15 mouse cellular contexts compared by ENCODE assay signal in genomic region chr5:134275556-134275955, GRCm38 (mm10). TPM values are rescaled to one million over a fixed set of nuclear protein-coding genes. Genes with fewer than 3 reads are reported as not detected.
DNase-seq lines count a peak whose midpoint lies in the region; ATAC-seq and TF ChIP-seq lines count a peak whose summit lies in the region.
"Had no signal": no experiment of that assay in that cellular context is flagged by ENCODE, and none has a peak within 500 bp of the region (broad histone marks: within the 10 kb centered on the region; RNA-seq: fewer than 3 reads in every experiment).

No protein-coding gene starts in this region.

- 84% methylated on average over 10 of the region's 10 CpGs for WGBS in heart, embryonic 13.5 days
- 88% methylated on average over 10 of the region's 10 CpGs for WGBS in heart, embryonic 10.5 days
- WGBS in thymus, adult 2 months: 56% methylated on average over 10 of the region's 10 CpGs
- 93% methylated on average over 10 of the region's 10 CpGs for WGBS in hindbrain, embryonic 11.5 days

- H3K27me3 ChIP-seq in heart, embryonic 13.5 days (replicated peaks): no peaks in the 10 kb centered on the region
- no peaks in the 10 kb centered on the region for H3K27me3 ChIP-seq in heart, embryonic 10.5 days (ENCODE audit: insufficient read depth, poor library complexity, severe bottlenecking)
- H3K27me3 ChIP-seq in thymus, adult 2 months (ENCODE audit: control insufficient read depth, insufficient read depth, low read length): no peaks in the 10 kb centered on the region
- H3K27me3 ChIP-seq in hindbrain, embryonic 11.5 days (ENCODE audit: control insufficient read depth, insufficient read depth, low read length): no peaks in the 10 kb centered on the region
- H3K27me3 ChIP-seq: embryonic facial prominence, embryonic 13.5 days; forebrain, embryonic 15.5 days; hindbrain, embryonic 15.5 days had no signal

- ATAC-seq in heart, embryonic 13.5 days (ENCODE audit: extremely low read depth, insufficient number of reproducible peaks, low FRiP score, low TSS enrichment): no peak
- no peak for ATAC-seq in hindbrain, embryonic 11.5 days (ENCODE audit: low FRiP score)
- ATAC-seq: forebrain, embryonic 15.5 days had no signal

- H3K27ac ChIP-seq in heart, embryonic 13.5 days (replicated peaks): peak overlapping the region; percentile 29; the same call in 1 of the 2 replicates
- H3K27ac ChIP-seq in heart, embryonic 10.5 days: no peak overlapping the region
- H3K27ac ChIP-seq in thymus, adult 2 months (ENCODE audit: control insufficient read depth, insufficient read depth, low read length): no peak overlapping the region
- no peak overlapping the region for H3K27ac ChIP-seq in hindbrain, embryonic 11.5 days (ENCODE audit: low read depth, low read length)
- H3K27ac ChIP-seq: embryonic facial prominence, embryonic 13.5 days; forebrain, embryonic 15.5 days; hindbrain, embryonic 15.5 days had no signal

- H3K4me3 ChIP-seq in heart, embryonic 13.5 days: no peak overlapping the region
- H3K4me3 ChIP-seq in heart, embryonic 10.5 days: no peak overlapping the region
- H3K4me3 ChIP-seq in thymus, adult 2 months (ENCODE audit: control insufficient read depth, insufficient read depth, low read length): no peak overlapping the region
- H3K4me3 ChIP-seq in hindbrain, embryonic 11.5 days (ENCODE audit: low read depth, low read length): no peak overlapping the region
- H3K4me3 ChIP-seq: embryonic facial prominence, embryonic 13.5 days; forebrain, embryonic 15.5 days; hindbrain, embryonic 15.5 days; myocyte had no signal

- peaks cover 98% of the 10 kb centered on the region for H3K36me3 ChIP-seq in heart, embryonic 13.5 days
- peaks cover 96% of the 10 kb centered on the region for H3K36me3 ChIP-seq in heart, embryonic 10.5 days
- peaks cover 39% of the 10 kb centered on the region for H3K36me3 ChIP-seq in thymus, adult 2 months (ENCODE audit: control insufficient read depth, insufficient read depth, low read length)
- H3K36me3 ChIP-seq in hindbrain, embryonic 11.5 days (ENCODE audit: control insufficient read depth, insufficient read depth, low read length): peaks cover 21% of the 10 kb centered on the region; the same call in 1 of the 2 replicates

- H3K4me2 ChIP-seq in heart, embryonic 13.5 days: no peak overlapping the region
- no peak overlapping the region for H3K4me2 ChIP-seq in hindbrain, embryonic 11.5 days (replicated peaks; ENCODE audit: low read depth, low read length)
- H3K4me2 ChIP-seq: embryonic facial prominence, embryonic 13.5 days; forebrain, embryonic 15.5 days; hindbrain, embryonic 15.5 days had no signal

- no peak for TF ChIP-seq POLR2A in thymus, adult 2 months (IDR thresholded peaks at IDR 0.05; ENCODE audit: control insufficient read depth, extremely low read depth, insufficient read depth, low read length, poor library complexity)

- H3K4me1 ChIP-seq in heart, embryonic 13.5 days: peaks cover 8% of the 10 kb centered on the region; the same call in 1 of the 2 replicates
- no peaks in the 10 kb centered on the region for H3K4me1 ChIP-seq in heart, embryonic 10.5 days
- H3K4me1 ChIP-seq in thymus, adult 2 months (replicated peaks; ENCODE audit: control insufficient read depth, insufficient read depth, low read length): peaks cover 64% of the 10 kb centered on the region
- no peaks in the 10 kb centered on the region for H3K4me1 ChIP-seq in hindbrain, embryonic 11.5 days (replicated peaks; ENCODE audit: control insufficient read depth, insufficient read depth, low read length)
- H3K4me1 ChIP-seq: embryonic facial prominence, embryonic 13.5 days; forebrain, embryonic 15.5 days; hindbrain, embryonic 15.5 days had no signal

- DNase-seq in heart, embryonic 10.5 days (ENCODE audit: low spot score): no peak
- DNase-seq in thymus, adult 2 months: peak; percentile 42
- DNase-seq in thymus, adult 18-20 months: no peak
- peak; percentile 35 to 68 for DNase-seq in kidney, postnatal 36 days
- DNase-seq in hindbrain, embryonic 11.5 days (ENCODE audit: low spot score): no peak
- DNase-seq in ovary, postnatal 36 days (ENCODE audit: low spot score): no peak
- DNase-seq in cerebellum, adult 8-10 months: no peak
- DNase-seq: B cell, adult 2 months; cerebellum, adult 9-10 months; retina, postnatal 1 day had no signal

- no peak overlapping the region for H3K9ac ChIP-seq in heart, embryonic 13.5 days
- no peak overlapping the region for H3K9ac ChIP-seq in hindbrain, embryonic 11.5 days (ENCODE audit: low read depth, low read length)
- H3K9ac ChIP-seq: embryonic facial prominence, embryonic 13.5 days; forebrain, embryonic 15.5 days; hindbrain, embryonic 15.5 days had no signal

- no peak for TF ChIP-seq CTCF in thymus, adult 2 months (IDR thresholded peaks at IDR 0.05; ENCODE audit: borderline replicate concordance, control insufficient read depth, extremely low read depth, insufficient read depth, low read length, poor library complexity)

- no peaks in the 10 kb centered on the region for H3K9me3 ChIP-seq in heart, embryonic 13.5 days
- no peaks in the 10 kb centered on the region for H3K9me3 ChIP-seq in heart, embryonic 10.5 days
- no peaks in the 10 kb centered on the region for H3K9me3 ChIP-seq in hindbrain, embryonic 11.5 days (ENCODE audit: control insufficient read depth, low read length)
- H3K9me3 ChIP-seq: embryonic facial prominence, embryonic 13.5 days; forebrain, embryonic 15.5 days; hindbrain, embryonic 15.5 days had no signal

RNA-seq across cellular contexts. Expression of gene Gtf2i, which starts 39.0 kb away (rescaled TPM):
- polyA plus RNA-seq in heart, embryonic 13.5 days (2015; fragmentation: Nextera tagmentation; extraction: Ambion mirVana): 125 and 127 TPM in 2 replicates
- 130 and 141 TPM in 2 replicates for polyA plus RNA-seq in heart, embryonic 10.5 days (2016; fragmentation: Nextera tagmentation; extraction: Ambion mirVana)
- polyA plus RNA-seq in thymus, adult 2 months (2012; rRNA removed): 131 and 136 TPM in 2 replicates
- 178 and 181 TPM in 2 replicates for polyA plus RNA-seq in hindbrain, embryonic 11.5 days (2014; fragmentation: Nextera tagmentation; extraction: Ambion mirVana)

RNA-seq across cellular contexts. Expression of gene Ncf1, which starts 46.1 kb away (rescaled TPM):
- 2.7 and 3.1 TPM in 2 replicates for polyA plus RNA-seq in heart, embryonic 13.5 days (2015; fragmentation: Nextera tagmentation; extraction: Ambion mirVana)
- polyA plus RNA-seq in heart, embryonic 10.5 days (2016; fragmentation: Nextera tagmentation; extraction: Ambion mirVana): 0.96 and 2.2 TPM in 2 replicates
- polyA plus RNA-seq in thymus, adult 2 months (2012; rRNA removed): 28.6 and 35.9 TPM in 2 replicates
- polyA plus RNA-seq in hindbrain, embryonic 11.5 days (2014; fragmentation: Nextera tagmentation; extraction: Ambion mirVana): 3.2 and 4.0 TPM in 2 replicates

Comparison
In these comparisons a context has a peak if more than half of its experiments do, and no peak if none do; other contexts are left out.
1. DNase-seq: peak in thymus, adult 2 months (single experiment) and kidney, postnatal 36 days (2 of 2); none in heart, embryonic 10.5 days (single experiment), thymus, adult 18-20 months (0 of 2), hindbrain, embryonic 11.5 days (single experiment), ovary, postnatal 36 days (single experiment) and cerebellum, adult 8-10 months (single experiment).